Mouse (Mus musculus): Measurements from ENCODE around the gene Trip6. TPM values are rescaled to one million over a fixed set of nuclear protein-coding genes. Genes with fewer than 3 reads are reported as not detected.

Trip6 gene
- polyA plus RNA-seq, 1 experiment from 2014 or later, result 107 TPM

- ATAC-seq (ENCODE audit: low FRiP score, low read depth), result peak; percentile 75
- peaks cover 13% of the 10 kb centered on the region for H3K9me3 ChIP-seq
- H3K4me2 ChIP-seq (replicated peaks), result peak overlapping the region; percentile 32
- no peaks in the 10 kb centered on the region for H3K36me3 ChIP-seq
- H3K27me3 ChIP-seq, result 0 out of 2 replicates have a peak, but pooled peaks cover 7% of the 10 kb centered on the region
- no peak overlapping the region for H3K27ac ChIP-seq
- H3K4me3 ChIP-seq, result no peak overlapping the region
- peaks cover 9% of the 10 kb centered on the region for H3K4me1 ChIP-seq
- WGBS, result 30% methylated on average over 18 of the region's 18 CpGs
- peak overlapping the region; percentile 19; the same call in 1 of the 2 replicates for H3K9ac ChIP-seq
Measured at GRCm38 (mm10) chr5:137277360-137278342, 36.6 kb downstream of the Trip6 start.

GRCm38 (mm10) chr5:137268131-137268910 is 45.9 kb downstream of the Trip6 start:
- peaks cover 7% of the 10 kb centered on the region for H3K4me1 ChIP-seq
- peaks cover 6% of the 10 kb centered on the region for H3K9me3 ChIP-seq
- 37% methylated on average over 14 of the region's 18 CpGs for WGBS
- no peak overlapping the region for H3K9ac ChIP-seq
- ATAC-seq (ENCODE audit: low FRiP score, low read depth), result no peak
- no peaks in the 10 kb centered on the region for H3K27me3 ChIP-seq
- peak overlapping the region; percentile 41 for H3K4me2 ChIP-seq (replicated peaks)
- no peak overlapping the region for H3K4me3 ChIP-seq
- H3K27ac ChIP-seq, result no peak overlapping the region
- H3K36me3 ChIP-seq, result no peaks in the 10 kb centered on the region

- Histone ChIP-seq H3K27ac (no peak overlapping the region), H3K4me1 (peaks cover 7% of the 10 kb centered on the region), H3K27me3 (no peaks in the 10 kb centered on the region), H3K36me3 (no peaks in the 10 kb centered on the region), H3K9me3 (no peaks in the 10 kb centered on the region), H3K4me2 (replicated peaks) (no peak overlapping the region), H3K9ac (no peak overlapping the region), H3K4me3 (no peak overlapping the region)
- no peak for ATAC-seq (ENCODE audit: low FRiP score, low read depth)
- WGBS, result 93% methylated on average over 11 of the region's 11 CpGs
Measured at GRCm38 (mm10) chr5:137264787-137265186, 49.4 kb downstream of the Trip6 start.

GRCm38 (mm10) chr5:137263897-137264720 is 50.1 kb downstream of the Trip6 start:
- no peak overlapping the region for H3K4me2 ChIP-seq (replicated peaks)
- WGBS, result 79% methylated on average over 14 of the region's 14 CpGs
- H3K27ac ChIP-seq, result no peak overlapping the region
- H3K9ac ChIP-seq, result no peak overlapping the region
- peaks cover 7% of the 10 kb centered on the region for H3K4me1 ChIP-seq
- H3K9me3 ChIP-seq, result no peaks in the 10 kb centered on the region
- no peaks in the 10 kb centered on the region for H3K27me3 ChIP-seq
- no peak for ATAC-seq (ENCODE audit: low FRiP score, low read depth)
- H3K4me3 ChIP-seq, result no peak overlapping the region
- no peaks in the 10 kb centered on the region for H3K36me3 ChIP-seq

Small RNA genes lying within 50 kb of the gene (microRNA-seq; reads per million reads assigned to microRNA genes)
- not detected for gene Mir7036
- not detected for gene Mir8116

Other genes with a start within 250 kb of the Trip6 start
- 0.28 and 0.83 TPM in 2 replicates for gene Serpine1, start 242.1 kb downstream of the Trip6 start, polyA plus RNA-seq (2015; fragmentation: Nextera tagmentation; extraction: Ambion mirVana)
- 6.9 and 7.5 TPM in 2 replicates for gene Trim56, start 198.2 kb downstream of the Trip6 start, polyA plus RNA-seq (2015; fragmentation: Nextera tagmentation; extraction: Ambion mirVana)
- not detected in 2 replicates for gene Muc3, start 165.1 kb downstream of the Trip6 start, polyA plus RNA-seq (2015; fragmentation: Nextera tagmentation; extraction: Ambion mirVana)
- 0.10 TPM in 1 of 2 replicates, not detected in the other for gene Muc3a, start 102.0 kb downstream of the Trip6 start, polyA plus RNA-seq (2015; fragmentation: Nextera tagmentation; extraction: Ambion mirVana)
- 17.2 and 18.3 TPM in 2 replicates for gene Ache, start 26.9 kb downstream of the Trip6 start, polyA plus RNA-seq (2015; fragmentation: Nextera tagmentation; extraction: Ambion mirVana)
- gene Ufsp1, start 19.8 kb downstream of the Trip6 start, polyA plus RNA-seq (2015; fragmentation: Nextera tagmentation; extraction: Ambion mirVana), result 8.4 and 9.6 TPM in 2 replicates
- 141 and 149 TPM in 2 replicates for gene Srrt, start 6.7 kb downstream of the Trip6 start, polyA plus RNA-seq (2015; fragmentation: Nextera tagmentation; extraction: Ambion mirVana)
- gene Slc12a9, start 19.2 kb upstream of the Trip6 start, polyA plus RNA-seq (2015; fragmentation: Nextera tagmentation; extraction: Ambion mirVana), result 17.2 and 17.9 TPM in 2 replicates
- 76.5 and 82.3 TPM in 2 replicates for gene Ephb4, start 35.7 kb upstream of the Trip6 start, polyA plus RNA-seq (2015; fragmentation: Nextera tagmentation; extraction: Ambion mirVana)
- 0.05 and 0.29 TPM in 2 replicates for gene Zan, start 162.7 kb upstream of the Trip6 start, polyA plus RNA-seq (2015; fragmentation: Nextera tagmentation; extraction: Ambion mirVana)
- 48.4 and 54.0 TPM in 2 replicates for gene Pop7, start 188.1 kb upstream of the Trip6 start, polyA plus RNA-seq (2015; fragmentation: Nextera tagmentation; extraction: Ambion mirVana)
- 16.1 and 16.7 TPM in 2 replicates for gene Gigyf1, start 204.1 kb upstream of the Trip6 start, polyA plus RNA-seq (2015; fragmentation: Nextera tagmentation; extraction: Ambion mirVana)
- 0.78 and 0.86 TPM in 2 replicates for gene Epo, start 218.8 kb upstream of the Trip6 start, polyA plus RNA-seq (2015; fragmentation: Nextera tagmentation; extraction: Ambion mirVana)
- 343 and 352 TPM in 2 replicates for gene Gnb2, start 219.1 kb upstream of the Trip6 start, polyA plus RNA-seq (2015; fragmentation: Nextera tagmentation; extraction: Ambion mirVana)
- gene Actl6b, start 239.1 kb upstream of the Trip6 start, polyA plus RNA-seq (2015; fragmentation: Nextera tagmentation; extraction: Ambion mirVana), result 0.45 and 0.93 TPM in 2 replicates